Mouse (Mus musculus) regulatory T cell (primary cell): Measurements from ENCODE around the gene Ctnna3.

ENCODE experiments used
- in situ Hi-C: fragments of 300-600 bp; cut with MboI, MseI; formaldehyde crosslinking; loops from one replicate; pipeline ENCODE4 v1.15.1; 2025; ENCODE audit warnings: high pct_unique_total_duplicates

Gene Ctnna3

DNA sequence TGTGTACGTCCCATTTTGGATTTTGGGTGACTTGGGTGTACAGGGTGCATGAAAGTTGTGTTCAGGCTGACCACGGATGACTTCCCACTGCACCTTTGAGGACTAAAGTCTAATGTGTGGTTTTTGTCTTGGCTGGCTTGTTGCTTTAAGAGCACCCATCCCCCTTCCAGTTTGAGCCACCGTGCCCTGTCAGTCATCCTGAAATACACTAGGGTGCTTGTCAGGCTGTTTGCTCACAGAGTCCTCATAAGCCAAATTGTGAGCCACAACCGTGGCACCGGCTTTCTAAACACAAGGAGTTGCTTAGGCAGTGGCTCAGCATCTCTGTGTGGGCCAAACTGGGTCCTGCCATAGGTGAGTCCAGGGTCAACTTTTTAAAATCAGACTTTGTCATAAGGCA is 50.2 kb downstream of the Ctnna3 start:
- in situ Hi-C loops, result no loop called here

DNA sequence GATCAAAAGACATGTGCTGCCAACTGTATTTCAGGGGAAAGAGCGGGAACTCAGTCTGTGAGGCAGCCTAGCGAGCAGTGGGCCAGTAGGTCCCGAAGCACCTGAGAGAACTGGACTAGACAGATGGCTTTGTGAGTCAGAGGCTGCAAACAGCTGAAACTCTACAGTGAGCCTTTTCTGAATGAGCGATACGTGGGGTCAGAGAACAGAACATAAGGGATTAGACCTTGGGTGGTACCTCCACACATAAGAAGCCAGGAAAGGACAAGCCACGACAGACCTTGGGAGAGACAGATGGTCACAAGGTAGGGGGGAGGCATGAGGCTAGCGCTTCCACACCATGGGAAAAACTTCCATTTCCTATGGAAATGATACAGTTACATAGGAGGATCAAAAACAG is 58.4 kb downstream of the Ctnna3 start:
- in situ Hi-C loops, result no loop called here

DNA sequence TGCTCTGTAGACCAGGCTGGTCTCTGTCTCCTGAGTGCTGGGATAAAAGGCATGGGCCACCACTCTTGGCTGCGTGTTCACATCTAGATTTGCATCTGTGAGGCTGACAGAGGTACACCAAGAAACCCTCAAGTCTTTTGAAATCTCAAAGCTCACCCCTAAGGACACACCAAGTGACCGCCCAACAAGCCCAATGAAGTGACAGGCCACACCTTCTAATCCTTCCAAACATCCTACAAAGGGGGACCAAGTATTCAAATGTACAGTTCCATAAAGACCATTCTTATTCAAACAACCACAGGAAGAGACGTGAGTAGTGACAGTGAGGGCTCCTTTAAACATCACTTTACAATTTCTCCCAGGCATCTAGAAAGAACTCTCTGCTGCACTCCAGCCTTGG is 94.1 kb downstream of the Ctnna3 start:
- in situ Hi-C loops, result no loop called here

DNA sequence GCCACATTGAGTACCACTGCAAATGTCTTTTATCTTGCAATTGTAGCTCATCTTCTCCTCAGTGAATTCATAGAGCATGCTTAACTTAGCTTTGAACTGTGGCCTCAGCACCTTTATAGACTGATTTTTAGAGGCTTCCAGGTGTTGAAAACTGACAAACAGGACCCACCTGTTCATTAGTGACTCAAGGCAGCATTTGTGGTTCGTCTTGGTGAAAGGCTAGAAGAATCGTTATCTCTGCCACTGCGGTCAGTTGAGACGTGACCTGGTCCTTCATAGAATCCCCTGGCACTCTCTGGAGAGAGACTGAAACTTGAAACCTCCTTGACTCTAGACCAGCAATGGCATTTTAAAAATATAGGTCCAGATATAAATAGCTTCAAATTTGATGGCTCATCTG is 96.1 kb downstream of the Ctnna3 start:
- in situ Hi-C loops, result no loop called here

DNA sequence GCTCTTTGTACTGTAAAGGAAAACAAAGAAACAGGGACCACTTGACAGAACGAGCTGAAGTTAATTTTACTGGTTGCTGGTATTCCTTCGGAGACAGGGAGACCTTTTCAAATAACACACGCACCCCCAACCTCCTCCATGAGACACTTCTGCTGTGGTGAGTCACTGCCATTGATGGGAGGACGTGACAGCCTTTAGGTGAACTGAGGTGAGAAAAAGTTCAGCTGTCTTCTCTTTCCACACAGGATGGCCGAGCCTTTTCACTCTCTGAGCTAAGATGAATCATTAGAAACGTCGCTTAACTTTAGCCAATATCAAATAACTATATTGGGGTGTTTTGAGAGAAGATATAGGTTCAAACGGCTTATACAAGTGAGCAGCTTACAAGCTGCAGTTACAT is 102.5 kb downstream of the Ctnna3 start:
- in situ Hi-C loops, result no loop called here

DNA sequence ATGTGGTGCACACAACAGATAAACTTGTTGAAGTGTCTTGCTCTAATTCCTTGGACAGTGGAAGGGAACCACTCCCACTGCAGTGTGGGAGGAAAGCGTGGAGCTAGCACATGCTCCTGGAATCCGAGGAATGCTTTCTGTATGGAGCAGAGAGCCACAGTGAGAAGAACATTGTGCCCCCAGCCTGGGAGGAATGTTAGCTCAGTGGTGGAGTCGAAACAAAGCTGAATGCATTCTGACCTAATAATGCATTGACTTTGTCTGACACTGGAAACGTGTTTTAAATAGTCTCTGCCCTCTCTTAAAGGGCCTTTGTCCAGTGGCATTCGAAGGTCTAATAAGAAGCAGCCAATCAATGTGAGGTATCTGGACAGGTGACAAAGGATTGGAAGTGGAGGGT is 111.9 kb downstream of the Ctnna3 start:
- in situ Hi-C loops, result no loop called here

DNA sequence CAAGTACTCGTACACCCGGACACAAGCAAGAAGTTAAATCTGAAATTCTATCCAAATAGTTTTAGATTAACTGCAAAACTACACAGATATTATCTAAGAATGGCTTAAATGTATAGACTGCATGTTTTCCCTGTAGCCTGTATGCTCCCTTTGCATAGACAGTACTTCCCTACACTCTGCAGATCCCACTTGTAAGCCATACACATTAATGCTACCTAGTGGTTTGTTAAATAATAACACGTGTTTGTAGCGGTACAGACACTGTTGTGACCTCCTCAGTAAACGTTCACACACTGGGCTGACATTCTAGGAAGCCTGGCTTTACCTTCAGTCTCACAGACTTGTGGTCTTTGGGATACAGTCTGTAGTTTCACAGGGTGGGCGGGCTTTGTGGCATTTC is 112.6 kb downstream of the Ctnna3 start:
- in situ Hi-C loops, result no loop called here

DNA sequence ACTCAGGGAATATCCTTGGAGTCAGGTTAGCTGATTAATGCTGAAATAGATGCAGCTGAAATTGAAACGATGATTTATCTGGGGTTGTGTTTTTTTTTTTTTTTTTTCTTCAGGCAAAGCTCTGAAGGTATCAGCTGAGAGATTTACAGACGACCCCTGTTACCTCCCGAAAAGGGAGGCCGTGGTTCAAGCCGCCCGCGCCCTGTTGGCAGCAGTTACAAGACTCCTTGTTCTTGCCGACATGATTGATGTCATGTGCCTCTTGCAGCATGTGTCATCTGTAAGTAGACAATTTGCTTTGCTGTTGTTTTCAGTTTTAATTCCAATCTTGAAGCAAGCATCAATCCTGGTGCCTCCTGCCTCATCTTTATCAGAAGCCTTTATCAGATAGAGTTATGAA is 136.8 kb downstream of the Ctnna3 start:
- in situ Hi-C loops, result no loop called here

DNA sequence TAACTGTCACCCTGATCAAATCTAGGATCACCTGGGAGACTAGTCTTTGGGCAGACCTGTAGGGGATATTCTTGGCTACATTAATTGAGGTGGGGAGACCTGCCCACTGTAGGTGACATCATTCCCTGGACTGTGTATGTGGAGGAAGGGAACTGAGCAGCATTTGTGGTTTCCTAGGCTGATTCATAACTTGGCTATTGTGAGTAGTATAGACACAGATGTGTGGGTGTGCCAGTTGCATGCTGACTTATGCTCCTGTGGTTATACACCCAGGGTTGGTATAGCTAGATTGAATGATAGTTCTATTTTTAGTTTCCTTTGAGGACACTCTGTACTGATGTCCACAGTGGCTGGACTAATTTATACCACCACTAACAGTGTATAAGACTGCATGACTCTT is 141.7 kb downstream of the Ctnna3 start:
- in situ Hi-C loops, result no loop called here

DNA sequence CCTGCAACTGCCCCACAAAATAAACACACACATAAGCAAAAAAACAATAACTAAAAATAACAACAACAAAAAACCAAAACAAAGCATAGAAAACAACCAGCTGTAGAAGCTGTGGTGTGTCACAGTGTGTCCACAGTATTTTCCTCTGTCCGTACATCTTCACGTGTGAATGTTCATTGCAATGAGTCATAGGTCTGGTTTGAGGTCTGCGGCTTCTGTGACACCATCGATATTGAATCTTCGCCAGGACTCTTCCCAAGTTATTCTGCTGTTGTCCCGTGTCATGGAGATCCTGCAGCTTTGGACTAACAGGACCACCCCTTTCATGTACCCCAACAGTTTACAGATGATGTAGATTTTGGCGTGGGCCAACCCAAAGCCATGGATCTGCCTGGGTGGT is 143.0 kb downstream of the Ctnna3 start:
- in situ Hi-C loops, result no loop called here

DNA sequence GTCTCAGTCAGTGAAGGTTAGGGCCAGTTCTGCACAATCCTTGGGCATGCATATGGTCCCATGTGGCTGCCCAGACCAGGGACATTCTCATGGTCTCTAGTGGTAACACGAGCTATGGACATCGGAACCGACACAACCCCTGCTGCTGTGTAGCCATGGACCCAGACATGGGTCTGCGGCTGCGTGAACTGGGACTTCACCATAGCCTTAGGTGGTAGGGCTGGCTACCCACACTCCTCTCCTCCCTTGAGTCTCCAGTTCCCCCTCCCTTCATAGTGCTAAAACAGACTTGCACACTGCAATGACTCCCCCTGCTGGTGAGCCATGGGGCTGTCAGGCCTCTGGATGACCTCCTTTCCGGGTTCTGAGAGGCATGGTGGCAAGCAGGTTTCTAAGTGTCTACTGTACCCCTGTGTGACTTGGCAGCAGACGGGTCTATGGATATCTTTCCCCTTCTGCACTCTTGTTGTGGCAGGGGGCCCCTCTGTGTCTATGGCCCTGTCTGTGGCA is 144.3 kb downstream of the Ctnna3 start:
- in situ Hi-C loops, result no loop called here

DNA sequence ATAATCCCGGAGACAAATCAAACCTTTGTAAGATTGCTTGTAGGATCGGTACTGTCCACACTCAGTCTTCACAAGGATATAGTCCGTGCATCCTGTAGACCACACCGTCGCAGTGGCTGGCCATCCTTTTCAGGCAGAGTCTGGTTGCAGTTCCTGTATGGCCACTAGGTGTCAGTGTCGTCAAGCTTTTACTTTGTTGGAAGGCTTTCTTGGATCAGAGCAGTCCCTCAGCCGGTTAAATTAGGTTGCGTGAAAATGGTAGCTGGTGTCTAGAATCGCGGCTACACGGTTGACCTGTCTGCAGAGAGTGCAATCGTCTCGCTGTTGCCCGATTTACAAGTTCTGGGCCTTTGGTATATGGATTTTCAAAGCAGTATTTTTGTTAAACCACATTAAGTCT is 152.7 kb downstream of the Ctnna3 start:
- in situ Hi-C loops, result loop anchor here (5.0 kb wide), 1 partner anchor 110 kb away; no protein-coding TSS in a partner anchor

DNA sequence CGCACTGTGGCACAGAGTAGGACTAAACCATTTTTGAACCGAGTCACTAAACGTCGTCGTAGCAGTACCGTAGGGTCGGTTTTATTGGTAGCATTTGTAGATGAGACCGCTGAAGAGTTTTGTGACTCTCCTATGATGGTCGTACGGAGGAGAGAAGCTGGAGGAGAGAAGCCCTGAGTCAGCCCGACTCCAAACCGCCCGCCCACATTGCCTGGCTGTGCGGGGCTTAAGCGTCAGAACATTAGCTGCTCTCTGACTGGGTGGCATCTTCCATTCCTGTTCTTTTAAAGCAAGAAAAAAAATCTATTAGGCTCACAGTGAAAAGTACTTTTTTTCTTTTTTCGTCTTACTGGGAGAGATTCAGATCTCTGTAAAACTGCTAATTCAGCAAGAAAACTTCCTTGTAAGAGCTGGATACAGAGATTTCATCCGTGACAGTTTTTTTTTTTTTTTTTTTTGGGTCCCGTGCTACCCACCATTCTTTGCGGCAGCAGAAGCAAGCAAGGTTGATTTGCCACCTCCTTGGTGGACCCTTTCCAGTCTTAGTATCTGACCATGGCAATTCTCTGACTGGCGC is 154.0 kb downstream of the Ctnna3 start:
- in situ Hi-C loops, result loop anchor here (5.0 kb wide), 1 partner anchor 108 kb away; no protein-coding TSS in a partner anchor

DNA sequence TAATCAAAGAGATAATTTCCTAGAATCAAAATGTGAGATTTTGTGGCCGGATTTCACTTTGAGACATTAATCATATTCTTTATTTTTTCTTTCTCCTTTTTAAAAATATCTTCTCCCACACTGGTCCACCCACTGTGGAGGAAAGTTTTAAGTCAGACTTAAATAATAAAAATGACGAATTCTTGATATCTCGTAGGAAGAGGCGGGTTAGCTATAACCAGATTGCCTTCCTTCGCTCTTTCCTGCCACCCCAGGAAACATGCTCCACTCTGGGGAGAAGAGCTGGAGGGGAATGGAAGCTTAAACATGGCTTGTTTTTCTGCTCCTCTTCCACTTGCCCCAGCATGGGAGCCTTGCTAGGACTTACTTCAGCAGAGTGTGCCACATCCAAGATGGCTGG is 169.5 kb downstream of the Ctnna3 start:
- in situ Hi-C loops, result no loop called here

DNA sequence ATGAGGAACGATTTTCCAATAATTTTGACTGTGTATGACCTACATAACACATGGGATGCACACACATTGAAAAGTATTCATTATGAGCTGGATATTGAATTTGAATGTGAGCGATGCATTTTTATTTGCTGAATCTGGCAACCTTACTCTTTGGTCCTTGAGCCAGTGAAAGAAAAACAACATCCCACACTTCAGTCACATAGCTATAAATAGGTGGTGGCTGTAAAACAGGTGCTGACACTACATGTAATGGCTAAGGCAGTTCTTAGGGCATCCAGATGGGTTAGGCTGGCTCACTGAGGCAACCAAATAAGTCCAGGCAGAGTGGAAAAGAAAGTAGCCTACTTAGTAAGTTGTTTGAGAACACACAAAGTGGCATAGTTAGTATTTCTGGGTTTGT is 171.3 kb downstream of the Ctnna3 start:
- in situ Hi-C loops, result no loop called here

DNA sequence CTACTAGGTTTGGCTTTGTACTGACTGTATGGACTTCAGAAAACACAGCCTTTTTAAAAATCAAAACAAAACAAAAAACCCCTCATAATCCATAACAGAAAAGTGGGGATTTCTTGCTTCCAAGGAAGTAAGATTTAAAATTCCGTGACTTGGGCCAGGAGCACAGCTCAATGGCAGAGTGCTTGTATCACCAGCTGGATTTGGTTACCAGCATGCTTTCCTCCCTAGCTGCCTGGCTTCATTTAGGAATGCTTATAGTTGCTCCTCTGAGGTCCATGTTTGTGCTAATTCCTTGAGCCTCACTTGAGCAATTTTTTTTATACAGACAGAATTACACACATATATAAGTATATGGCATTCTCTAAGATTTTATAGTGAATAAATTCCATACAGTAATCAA is 198.6 kb downstream of the Ctnna3 start:
- in situ Hi-C loops, result no loop called here

DNA sequence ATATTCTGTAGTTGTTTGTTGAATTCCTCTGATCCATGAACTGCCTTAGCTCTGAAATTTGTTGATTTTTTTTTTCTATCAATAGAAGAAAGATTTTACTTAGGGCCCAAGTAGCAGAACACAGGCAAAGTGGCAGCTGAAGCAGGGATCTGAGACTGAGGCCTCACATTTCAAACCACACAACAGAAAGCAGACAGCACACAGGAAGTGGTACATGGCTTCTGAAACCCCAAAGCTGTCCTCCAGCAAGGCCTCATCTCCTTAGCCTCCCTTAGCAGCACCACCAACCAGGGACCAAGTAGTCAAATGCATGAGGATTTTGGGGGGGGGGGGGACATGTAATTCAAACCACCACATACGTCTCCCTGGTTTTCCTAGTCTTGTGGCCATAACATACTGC is 204.0 kb downstream of the Ctnna3 start:
- in situ Hi-C loops, result no loop called here

DNA sequence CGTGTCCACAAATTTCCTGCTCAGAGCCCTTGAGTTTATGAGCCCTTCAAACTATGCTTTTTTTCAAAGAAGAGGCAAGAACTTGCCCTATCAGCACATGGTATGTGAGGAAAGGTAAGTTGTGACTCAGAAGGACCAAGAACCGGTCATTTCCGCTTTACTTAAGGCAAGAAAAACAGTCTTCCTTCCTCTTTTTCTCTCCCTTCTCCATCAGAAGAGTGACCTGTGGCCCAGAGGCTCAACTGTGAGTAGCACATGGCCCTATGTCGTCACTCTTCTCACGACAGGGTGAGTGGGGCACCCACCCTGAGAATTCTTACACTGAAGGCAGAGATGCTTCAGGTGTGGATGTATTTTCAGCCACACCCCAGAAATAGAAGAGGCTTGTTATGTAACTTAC is 208.1 kb downstream of the Ctnna3 start:
- in situ Hi-C loops, result no loop called here

DNA sequence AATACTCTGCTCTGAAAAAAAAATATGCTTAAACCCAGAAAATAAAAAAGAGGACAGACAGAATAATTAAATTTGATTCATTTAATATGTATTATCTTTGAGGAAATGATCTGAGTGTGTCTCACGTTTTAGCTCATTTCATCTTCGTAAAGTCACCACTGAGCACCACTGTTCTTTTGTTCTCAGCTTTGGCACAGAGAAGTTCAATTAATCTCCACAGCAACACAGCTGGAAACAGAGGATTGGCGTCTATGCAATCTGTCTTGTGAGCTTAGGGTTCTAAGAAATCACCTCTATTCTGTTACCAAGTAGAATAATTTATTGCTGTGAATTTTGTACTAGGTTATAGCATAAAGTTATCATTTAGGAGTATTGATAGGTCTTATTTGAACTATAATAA is 217.4 kb downstream of the Ctnna3 start:
- in situ Hi-C loops, result no loop called here

DNA sequence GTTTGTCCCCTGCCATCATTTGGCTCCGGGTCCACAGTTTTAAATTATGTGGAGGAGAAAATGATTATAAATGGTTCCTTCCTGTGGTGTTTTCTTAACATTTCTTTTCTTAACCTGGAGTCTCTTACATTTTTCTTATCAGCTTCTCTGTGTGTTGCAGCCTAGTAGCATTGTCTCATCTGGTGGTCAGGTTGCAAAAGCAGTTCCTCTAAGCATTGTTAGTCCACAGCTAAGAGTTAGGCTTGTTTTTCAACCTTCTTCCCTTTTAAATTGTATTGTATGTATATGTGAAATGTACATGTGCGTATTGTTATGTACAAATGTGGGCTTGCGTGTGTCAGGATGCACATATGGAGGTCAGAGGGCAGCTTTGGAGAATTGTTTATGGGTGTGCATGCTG is 220.4 kb downstream of the Ctnna3 start:
- in situ Hi-C loops, result no loop called here

DNA sequence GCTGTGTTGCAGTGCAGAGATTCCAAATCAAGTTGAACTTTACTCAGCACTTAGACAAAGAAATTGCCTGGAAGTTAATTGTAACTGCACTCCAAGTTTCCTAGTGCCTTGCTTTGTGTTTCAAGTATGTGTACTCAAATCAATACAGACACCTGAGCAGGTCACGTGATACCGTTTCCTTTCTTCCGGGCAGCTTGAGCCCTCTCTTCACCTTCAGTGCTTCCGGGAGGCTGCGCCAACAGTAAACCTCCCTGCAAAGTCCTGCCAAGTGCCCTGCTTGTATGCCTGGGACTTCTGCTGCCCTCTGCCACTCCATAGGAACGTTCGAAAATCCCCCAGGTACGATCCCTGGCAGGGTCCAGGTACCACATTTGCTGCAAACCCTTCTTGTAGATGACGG is 223.0 kb downstream of the Ctnna3 start:
- in situ Hi-C loops, result no loop called here

DNA sequence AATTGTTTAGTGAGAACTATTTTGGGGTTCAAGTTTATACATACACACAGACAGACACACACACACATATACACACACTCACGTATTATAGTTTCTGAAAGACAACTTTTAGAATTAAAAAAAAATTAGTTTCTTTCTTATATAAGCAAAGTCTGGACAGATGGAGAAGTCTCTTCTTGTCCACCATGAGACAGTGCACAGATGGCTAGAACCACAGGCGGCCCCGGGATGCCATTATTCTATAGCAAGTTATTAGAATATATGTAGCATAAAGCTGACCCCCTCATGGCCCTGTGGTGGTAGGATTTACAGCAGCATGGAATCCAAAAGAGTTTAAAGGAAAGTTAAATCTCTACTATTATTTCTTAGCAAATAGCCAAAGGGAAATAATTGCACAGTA is 223.7 kb downstream of the Ctnna3 start:
- in situ Hi-C loops, result no loop called here

DNA sequence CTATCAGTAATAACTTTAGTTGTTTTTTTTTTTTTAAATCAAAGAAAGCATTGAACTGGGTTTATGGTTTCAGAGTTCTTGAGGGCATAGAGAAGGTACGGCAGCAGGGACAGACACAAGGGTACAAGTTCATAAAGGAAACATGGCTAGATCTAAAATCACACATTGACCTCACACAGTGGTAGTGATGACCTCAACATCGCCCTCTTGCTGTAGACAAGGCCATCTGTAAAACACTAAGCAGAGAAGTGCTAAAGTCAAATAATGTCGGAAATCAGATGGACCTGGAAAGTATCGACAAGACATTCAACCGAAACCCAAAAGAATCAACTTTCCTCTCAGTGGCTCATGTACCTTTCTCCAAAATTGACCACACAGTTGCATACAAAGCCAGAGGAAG is 224.7 kb downstream of the Ctnna3 start:
- in situ Hi-C loops, result no loop called here

DNA sequence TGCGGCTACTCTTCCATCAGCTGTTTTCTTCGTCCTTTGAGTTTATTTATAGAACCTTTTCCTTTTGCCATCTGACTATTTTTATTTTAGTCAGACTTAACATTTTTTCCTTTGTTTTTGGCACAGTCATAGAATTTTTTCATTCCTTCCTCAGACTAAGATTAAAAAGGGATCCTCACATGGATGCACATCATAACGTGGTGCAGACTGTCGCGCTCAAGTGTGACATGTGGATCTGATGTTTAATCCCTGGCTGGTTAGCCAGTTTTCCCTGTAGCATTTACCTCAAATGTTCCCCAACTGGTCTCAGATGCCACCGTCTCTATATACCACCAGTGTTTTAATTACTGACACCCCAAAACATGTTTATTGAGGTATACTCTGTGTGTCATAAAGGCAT is 246.4 kb downstream of the Ctnna3 start:
- in situ Hi-C loops, result no loop called here
